Mouse (Mus musculus): ENCODE measurements at regions not wholly inside any gene's neighbourhood (a gene's known extent, or its start where the extent isn't known, plus 50 kb on each side); places are given as distances from the start of the nearest gene placed in this dataset.

- TF ChIP-seq EP300 (IDR thresholded peaks at IDR 0.05; ENCODE audit: insufficient read depth, low read depth, low read length) (no peak), CTCF (IDR thresholded peaks at IDR 0.05) (no peak)
Observed at GRCm38 (mm10) chr11:117059120-117059519, 55.8 kb upstream of the Sec14l1 start.
